Comparison of ENCODE assay signal across 8 mouse cellular contexts in genomic region chrX:73673968-73674661, GRCm38 (mm10). TPM values are rescaled to one million over a fixed set of nuclear protein-coding genes. Genes with fewer than 3 reads are reported as not detected.
DNase-seq lines count a peak whose midpoint lies in the region; ATAC-seq lines count a peak whose summit lies in the region.

No protein-coding gene starts in this region.

- H3K4me3 ChIP-seq in heart, embryonic 14.5 days (ENCODE audit: control insufficient read depth in 1 of 2, insufficient read depth in 1 of 2, low read depth in 1 of 2, low read length in 2 of 2), result peak overlapping the region; percentile 62 to 63
- H3K4me3 ChIP-seq in macrophage (ENCODE audit: inconsistent target), result peak overlapping the region; percentile 35

- no peaks in the 10 kb centered on the region for H3K9me3 ChIP-seq in heart, embryonic 14.5 days (ENCODE audit: control insufficient read depth, low read length)

- ATAC-seq in heart, embryonic 14.5 days (ENCODE audit: insufficient number of reproducible peaks, insufficient read depth, low FRiP score, low read depth), result 0 out of 2 replicates have a peak, but pooled peaks have one; percentile 12
- no peak for ATAC-seq in inflammation-experienced regulatory T-cells, adult 6 months

- 29% methylated on average over 20 of the region's 20 CpGs for WGBS in heart, embryonic 14.5 days
- 68% methylated on average over 19 of the region's 20 CpGs for WGBS in macrophage (ENCODE audit: missing documents)

- peak; percentile 36 to 38 for DNase-seq in right cerebral cortex, postnatal 10 days (ENCODE audit: low spot score in 2 of 2)
- no peak for DNase-seq in right cerebral cortex, adult 2 months (ENCODE audit: low spot score in 2 of 2)
- peak; percentile 28 for DNase-seq in embryo, embryonic 11 days
- peak; percentile 72 for DNase-seq in kidney, postnatal 10 days
- DNase-seq in ovary, postnatal 36 days (ENCODE audit: low spot score), result no peak

- H3K36me3 ChIP-seq in heart, embryonic 14.5 days (ENCODE audit: control insufficient read depth, insufficient read depth, low read length), result peaks cover 30% of the 10 kb centered on the region
- H3K36me3 ChIP-seq in macrophage (ENCODE audit: inconsistent target), result no peaks in the 10 kb centered on the region

- peak overlapping the region; percentile 86 for H3K9ac ChIP-seq in heart, embryonic 14.5 days (ENCODE audit: low read length)

- peak overlapping the region; percentile 51 to 84 for H3K27ac ChIP-seq in heart, embryonic 14.5 days (replicated peaks in 1 of 2; ENCODE audit: control insufficient read depth in 1 of 2, insufficient read depth in 1 of 2, low read depth in 2 of 2, low read length in 2 of 2)
- peak overlapping the region; percentile 66 for H3K27ac ChIP-seq in macrophage

- peaks cover 4 to 5% of the 10 kb centered on the region in 2 experiments; a peak in 2 of 4 replicates for H3K4me1 ChIP-seq in heart, embryonic 14.5 days (ENCODE audit: control insufficient read depth in 2 of 2, insufficient read depth in 2 of 2, low read length in 2 of 2)

- H3K4me2 ChIP-seq in heart, embryonic 14.5 days (ENCODE audit: low read length), result peak overlapping the region; percentile 70

- no peaks in the 10 kb centered on the region for H3K27me3 ChIP-seq in heart, embryonic 14.5 days (ENCODE audit: control insufficient read depth, insufficient read depth, low read length)

- H3K79me2 ChIP-seq in macrophage (ENCODE audit: inconsistent target), result peaks cover 12% of the 10 kb centered on the region

RNA-seq across cellular contexts. Expression of gene Slc6a8, which starts 1.2 kb away (rescaled TPM):
- polyA plus RNA-seq in heart, embryonic 14.5 days (2014; fragmentation: Nextera tagmentation; extraction: Ambion mirVana), result 11.8 and 11.9 TPM in 2 replicates
- 100 to 1,000 TPM in 21 of 26 experiments, 10 to 100 TPM in 5; 72.5 to 508 (median 169) TPM for total RNA-seq in macrophage (2018; cell fraction: chromatin; rRNA removed)
- 100 to 1,000 TPM in 13 of 26 experiments, 10 to 100 TPM in 13; 64.0 to 167 (median 101) TPM for total RNA-seq in macrophage (2018; cell fraction: cytosol; rRNA removed)
- total RNA-seq in macrophage (2018; cell fraction: nucleus; rRNA removed), result 100 to 1,000 TPM in 25 of 26 experiments, 10 to 100 TPM in 1; 97.6 to 289 (median 150) TPM
- 66.4 to 157 TPM (median 124 TPM) in 3 replicates for polyA plus RNA-seq in macrophage (2018)
- polyA plus RNA-seq in inflammation-experienced regulatory T-cells, adult 6 months (2017; shearing (Covaris generic)), result 1 to 10 TPM in 1 of 3 experiments, under 1 TPM in 2; 0.82 to 1.2 (median 0.86) TPM

RNA-seq across cellular contexts. Expression of gene Pnck, which starts 14.2 kb away (rescaled TPM):
- 11.6 and 12.9 TPM in 2 replicates for polyA plus RNA-seq in heart, embryonic 14.5 days (2014; fragmentation: Nextera tagmentation; extraction: Ambion mirVana)
- total RNA-seq in macrophage (2018; cell fraction: chromatin; rRNA removed), result 1 to 10 TPM in 2 of 26 experiments, not detected in 24; 1.1 to 1.2 TPM
- total RNA-seq in macrophage (2018; cell fraction: cytosol; rRNA removed), result under 1 TPM in 7 of 26 experiments, not detected in 19; 0.05 to 0.27 (median 0.16) TPM
- total RNA-seq in macrophage (2018; cell fraction: nucleus; rRNA removed), result not detected
- 0.13 TPM in 1 of 3 replicates, not detected in the others for polyA plus RNA-seq in macrophage (2018)
- polyA plus RNA-seq in inflammation-experienced regulatory T-cells, adult 6 months (2017; shearing (Covaris generic)), result 1 to 10 TPM in 2 of 3 experiments, under 1 TPM in 1; 0.48 to 4.1 (median 2.3) TPM

RNA-seq across cellular contexts. Expression of gene Dusp9, which starts 34.9 kb away (rescaled TPM):
- 0.70 and 0.80 TPM in 2 replicates for polyA plus RNA-seq in heart, embryonic 14.5 days (2014; fragmentation: Nextera tagmentation; extraction: Ambion mirVana)
- total RNA-seq in macrophage (2018; cell fraction: chromatin; rRNA removed), result under 1 TPM in 2 of 26 experiments, not detected in 24; 0.32 to 0.33 TPM
- under 1 TPM; 0.06 to 0.97 (median 0.42) TPM for total RNA-seq in macrophage (2018; cell fraction: cytosol; rRNA removed)
- under 1 TPM in 9 of 26 experiments, not detected in 17; 0.20 to 0.47 (median 0.22) TPM for total RNA-seq in macrophage (2018; cell fraction: nucleus; rRNA removed)
- 0.59 to 1.1 TPM (median 1.1 TPM) in 3 replicates for polyA plus RNA-seq in macrophage (2018)
- under 1 TPM in 1 of 3 experiments, not detected in 2; 0.34 TPM for polyA plus RNA-seq in inflammation-experienced regulatory T-cells, adult 6 months (2017; shearing (Covaris generic))

RNA-seq across cellular contexts. Expression of gene Bcap31, which starts 41.9 kb away (rescaled TPM):
- 164 and 174 TPM in 2 replicates for polyA plus RNA-seq in heart, embryonic 14.5 days (2014; fragmentation: Nextera tagmentation; extraction: Ambion mirVana)
- total RNA-seq in macrophage (2018; cell fraction: chromatin; rRNA removed), result 10 to 100 TPM in 24 of 26 experiments, 1 to 10 TPM in 2; 7.8 to 36.6 (median 19.4) TPM
- 100 to 1,000 TPM; 144 to 223 (median 182) TPM for total RNA-seq in macrophage (2018; cell fraction: cytosol; rRNA removed)
- total RNA-seq in macrophage (2018; cell fraction: nucleus; rRNA removed), result 100 to 1,000 TPM in 23 of 26 experiments, 10 to 100 TPM in 3; 29.8 to 200 (median 139) TPM
- polyA plus RNA-seq in macrophage (2018), result 211 to 247 TPM (median 232 TPM) in 3 replicates
- 100 to 1,000 TPM; 275 to 325 (median 313) TPM for polyA plus RNA-seq in inflammation-experienced regulatory T-cells, adult 6 months (2017; shearing (Covaris generic))

RNA-seq across cellular contexts. Expression of gene Abcd1, which starts 42.3 kb away (rescaled TPM):
- 10.9 and 12.2 TPM in 2 replicates for polyA plus RNA-seq in heart, embryonic 14.5 days (2014; fragmentation: Nextera tagmentation; extraction: Ambion mirVana)
- total RNA-seq in macrophage (2018; cell fraction: chromatin; rRNA removed), result 100 to 1,000 TPM in 11 of 26 experiments, 10 to 100 TPM in 15; 10.5 to 154 (median 89.2) TPM
- total RNA-seq in macrophage (2018; cell fraction: cytosol; rRNA removed), result 10 to 100 TPM; 46.8 to 94.2 (median 67.9) TPM
- total RNA-seq in macrophage (2018; cell fraction: nucleus; rRNA removed), result 100 to 1,000 TPM in 8 of 26 experiments, 10 to 100 TPM in 18; 20.2 to 118 (median 81.9) TPM
- polyA plus RNA-seq in macrophage (2018), result 42.0 to 64.5 TPM (median 61.4 TPM) in 3 replicates
- polyA plus RNA-seq in inflammation-experienced regulatory T-cells, adult 6 months (2017; shearing (Covaris generic)), result 10 to 100 TPM; 22.9 to 35.1 (median 34.0) TPM

Comparison
In these comparisons a context has a peak if more than half of its experiments do, and no peak if none do; other contexts are left out.
1. DNase-seq: peak in right cerebral cortex, postnatal 10 days (2 of 2), embryo, embryonic 11 days (single experiment) and kidney, postnatal 10 days (single experiment); none in right cerebral cortex, adult 2 months (0 of 2) and ovary, postnatal 36 days (single experiment).